ENCODE assay signal across 16 mouse cellular contexts in the genomic region with DNA sequence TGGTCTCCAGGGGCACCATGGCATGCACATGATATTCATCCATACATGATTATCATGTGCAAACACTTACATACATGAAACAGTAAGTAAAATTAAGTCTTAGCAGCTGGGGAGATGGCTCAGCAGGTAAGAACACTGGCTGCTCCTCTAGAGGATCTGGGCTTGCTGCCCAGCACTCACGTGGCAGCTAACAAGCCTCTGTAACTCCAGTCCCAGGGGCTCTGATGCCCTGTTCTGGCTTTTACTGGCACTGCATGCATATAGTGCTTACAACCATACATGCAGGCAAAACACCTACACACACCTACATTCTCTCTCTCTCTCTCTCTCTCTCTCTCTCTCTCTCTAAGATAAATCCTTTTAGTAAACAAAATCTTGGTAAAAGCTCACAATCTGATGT.
DNase-seq lines count a peak whose midpoint lies in the region; ATAC-seq and TF ChIP-seq lines count a peak whose summit lies in the region.
"Had no signal": no experiment of that assay in that cellular context is flagged by ENCODE, and none has a peak within 500 bp of the region (broad histone marks: within the 10 kb centered on the region; RNA-seq: fewer than 3 reads in every experiment).

No protein-coding gene starts in this region.

- no peak overlapping the region for H3K4me2 ChIP-seq in heart, embryonic 12.5 days
- H3K4me2 ChIP-seq in midbrain, postnatal 0 days (ENCODE audit: low read depth, low read length, poor library complexity, severe bottlenecking) = no peak overlapping the region
- no peak overlapping the region for H3K4me2 ChIP-seq in heart, postnatal 0 days (ENCODE audit: low read depth, low read length)
- H3K4me2 ChIP-seq: forebrain, embryonic 13.5 days; limb, embryonic 13.5 days; midbrain, embryonic 11.5 days; neural tube, embryonic 15.5 days; stomach, embryonic 15.5 days had no signal

- H3K27ac ChIP-seq in heart, adult 2 months = no peak overlapping the region
- no peak overlapping the region for H3K27ac ChIP-seq in heart, embryonic 12.5 days (ENCODE audit: poor library complexity, severe bottlenecking)
- no peak overlapping the region for H3K27ac ChIP-seq in midbrain, postnatal 0 days (ENCODE audit: low read depth, low read length)
- H3K27ac ChIP-seq in midbrain, embryonic 10.5 days (replicated peaks) = no peak overlapping the region
- H3K27ac ChIP-seq in heart, postnatal 0 days (ENCODE audit: low read depth) = no peak overlapping the region
- H3K27ac ChIP-seq: forebrain, embryonic 13.5 days; layer of hippocampus, adult 2 months; left cerebral cortex, adult 2 months; limb, embryonic 13.5 days; neural tube, embryonic 15.5 days; stomach, embryonic 15.5 days had no signal

- TF ChIP-seq EP300 in heart, adult 2 months (IDR thresholded peaks at IDR 0.05; ENCODE audit: insufficient read depth, low read depth, low read length) = no peak
- 0 out of 2 replicates have a peak, but pooled peaks have one; percentile 26 for TF ChIP-seq EP300 in heart, postnatal 0 days (IDR thresholded peaks at IDR 0.05; ENCODE audit: low read depth)

- peaks cover 5% of the 10 kb centered on the region; the same call in 1 of the 2 replicates for H3K36me3 ChIP-seq in heart, adult 2 months (ENCODE audit: control insufficient read depth, insufficient read depth, low read length)
- H3K36me3 ChIP-seq in heart, embryonic 12.5 days = peaks cover 45% of the 10 kb centered on the region
- peaks cover 24% of the 10 kb centered on the region; the same call in 1 of the 2 replicates for H3K36me3 ChIP-seq in midbrain, postnatal 0 days (ENCODE audit: insufficient read depth, low read length)
- H3K36me3 ChIP-seq in midbrain, embryonic 10.5 days = peaks cover 64% of the 10 kb centered on the region
- peaks cover 24% of the 10 kb centered on the region for H3K36me3 ChIP-seq in heart, postnatal 0 days (replicated peaks; ENCODE audit: control insufficient read depth, insufficient read depth, low read length)

- peak; percentile 50 to 61 for DNase-seq in heart, adult 2 months
- DNase-seq in midbrain, postnatal 0 days (ENCODE audit: low spot score) = peak; percentile 14
- no peak for DNase-seq in midbrain, embryonic 10.5 days (ENCODE audit: low spot score)
- peak; percentile 39 for DNase-seq in heart, postnatal 0 days (ENCODE audit: low spot score)
- no peak for DNase-seq in urinary bladder, postnatal 10 days (ENCODE audit: low spot score)
- no peak for DNase-seq in embryo, embryonic 9.5 days (ENCODE audit: extremely low spot score)
- DNase-seq: thymus, postnatal 14 days had no signal

- ATAC-seq in heart, embryonic 12.5 days (ENCODE audit: insufficient number of reproducible peaks, low FRiP score) = no peak
- ATAC-seq in midbrain, postnatal 0 days (ENCODE audit: low FRiP score) = no peak
- peak; percentile 69 for ATAC-seq in heart, postnatal 0 days (ENCODE audit: insufficient read depth, low read depth)
- ATAC-seq: CD4-positive, CD25-positive, alpha-beta regulatory T cell, adult 4 months; forebrain, embryonic 13.5 days had no signal

- 61% methylated on average over 1 of the region's 1 CpGs for WGBS in heart, adult 2 months
- 85% methylated on average over 1 of the region's 1 CpGs for WGBS in heart, embryonic 12.5 days
- WGBS in midbrain, postnatal 0 days = 65% methylated on average over 1 of the region's 1 CpGs
- 85% methylated on average over 1 of the region's 1 CpGs for WGBS in midbrain, embryonic 10.5 days
- WGBS in heart, postnatal 0 days = 40% methylated on average over 1 of the region's 1 CpGs

- intact Hi-C loops in heart, adult 2 months (cut with DNase I) = no loop called here

- no peak for TF ChIP-seq POLR2A in heart, adult 2 months (IDR thresholded peaks at IDR 0.05; ENCODE audit: insufficient read depth, low read depth, low read length)

- H3K79me2 ChIP-seq in heart, adult 2 months (replicated peaks; ENCODE audit: control insufficient read depth, insufficient read depth, low read length) = no peaks in the 10 kb centered on the region

- no peaks in the 10 kb centered on the region for H3K27me3 ChIP-seq in heart, adult 2 months (ENCODE audit: control insufficient read depth, insufficient read depth, low read length)
- no peaks in the 10 kb centered on the region for H3K27me3 ChIP-seq in heart, embryonic 12.5 days (replicated peaks)
- H3K27me3 ChIP-seq in midbrain, postnatal 0 days (ENCODE audit: insufficient read depth, low read length) = no peaks in the 10 kb centered on the region
- no peaks in the 10 kb centered on the region for H3K27me3 ChIP-seq in midbrain, embryonic 10.5 days (ENCODE audit: low read depth, poor library complexity, severe bottlenecking)
- H3K27me3 ChIP-seq in heart, postnatal 0 days (ENCODE audit: control insufficient read depth, insufficient read depth, low read length) = no peaks in the 10 kb centered on the region
- H3K27me3 ChIP-seq: forebrain, embryonic 13.5 days; limb, embryonic 13.5 days; neural tube, embryonic 15.5 days; stomach, embryonic 15.5 days had no signal

- H3K9me3 ChIP-seq in heart, embryonic 12.5 days (replicated peaks) = no peaks in the 10 kb centered on the region
- H3K9me3 ChIP-seq in midbrain, postnatal 0 days (ENCODE audit: low read length) = no peaks in the 10 kb centered on the region
- no peaks in the 10 kb centered on the region for H3K9me3 ChIP-seq in midbrain, embryonic 10.5 days (replicated peaks)
- H3K9me3 ChIP-seq in heart, postnatal 0 days (replicated peaks; ENCODE audit: control insufficient read depth, low read length) = no peaks in the 10 kb centered on the region
- H3K9me3 ChIP-seq: forebrain, embryonic 13.5 days; limb, embryonic 13.5 days; neural tube, embryonic 15.5 days; stomach, embryonic 15.5 days had no signal

- peak; percentile 29 for TF ChIP-seq CTCF in heart, adult 2 months (IDR thresholded peaks at IDR 0.05)
- TF ChIP-seq CTCF in midbrain, postnatal 0 days (IDR thresholded peaks at IDR 0.05) = no peak
- peak; percentile 38 for TF ChIP-seq CTCF in heart, postnatal 0 days (IDR thresholded peaks at IDR 0.05; ENCODE audit: low read depth)

- H3K4me3 ChIP-seq in heart, adult 2 months = no peak overlapping the region
- H3K4me3 ChIP-seq in heart, embryonic 12.5 days = no peak overlapping the region
- H3K4me3 ChIP-seq in midbrain, postnatal 0 days (ENCODE audit: low read depth, low read length) = no peak overlapping the region
- H3K4me3 ChIP-seq in midbrain, embryonic 10.5 days = no peak overlapping the region
- no peak overlapping the region for H3K4me3 ChIP-seq in heart, postnatal 0 days (ENCODE audit: low read depth, low read length)
- H3K4me3 ChIP-seq: forebrain, embryonic 13.5 days; layer of hippocampus, adult 2 months; left cerebral cortex, adult 2 months; limb, embryonic 13.5 days; neural tube, embryonic 15.5 days; stomach, embryonic 15.5 days had no signal

- no peaks in the 10 kb centered on the region; the same call in 1 of the 2 replicates for H3K4me1 ChIP-seq in heart, adult 2 months (ENCODE audit: control insufficient read depth, insufficient read depth, low read length)
- peaks cover 13% of the 10 kb centered on the region for H3K4me1 ChIP-seq in heart, embryonic 12.5 days (replicated peaks)
- no peaks in the 10 kb centered on the region for H3K4me1 ChIP-seq in midbrain, postnatal 0 days (ENCODE audit: insufficient read depth, low read length)
- H3K4me1 ChIP-seq in midbrain, embryonic 10.5 days = no peaks in the 10 kb centered on the region
- H3K4me1 ChIP-seq in heart, postnatal 0 days (ENCODE audit: control insufficient read depth, insufficient read depth) = peaks cover 29% of the 10 kb centered on the region
- H3K4me1 ChIP-seq: limb, embryonic 13.5 days; neural tube, embryonic 15.5 days; stomach, embryonic 15.5 days had no signal

- H3K9ac ChIP-seq in heart, adult 2 months (ENCODE audit: low read depth, low read length) = no peak overlapping the region
- no peak overlapping the region for H3K9ac ChIP-seq in heart, embryonic 12.5 days
- H3K9ac ChIP-seq in midbrain, postnatal 0 days (replicated peaks; ENCODE audit: low read length, poor library complexity, severe bottlenecking) = no peak overlapping the region
- no peak overlapping the region for H3K9ac ChIP-seq in heart, postnatal 0 days (replicated peaks; ENCODE audit: low read depth, low read length)
- H3K9ac ChIP-seq: forebrain, embryonic 13.5 days; limb, embryonic 13.5 days; neural tube, embryonic 15.5 days; stomach, embryonic 15.5 days had no signal

Comparison
In these comparisons a context has a peak if more than half of its experiments do, and no peak if none do; other contexts are left out.
1. DNase-seq: peak in heart, adult 2 months (2 of 2), midbrain, postnatal 0 days (single experiment) and heart, postnatal 0 days (single experiment); none in midbrain, embryonic 10.5 days (single experiment), urinary bladder, postnatal 10 days (single experiment) and embryo, embryonic 9.5 days (single experiment).